Mouse (Mus musculus): ENCODE results near the gene Obscn.
A peak's percentile ranks its signal among the peaks of the same experiment; 100 is the strongest.
"Not testable (repeated sequence)": the region's sequence is repeated elsewhere in the genome, so short reads cannot be mapped to it uniquely, and the experiment has no call there.

Gene Obscn

DNA sequence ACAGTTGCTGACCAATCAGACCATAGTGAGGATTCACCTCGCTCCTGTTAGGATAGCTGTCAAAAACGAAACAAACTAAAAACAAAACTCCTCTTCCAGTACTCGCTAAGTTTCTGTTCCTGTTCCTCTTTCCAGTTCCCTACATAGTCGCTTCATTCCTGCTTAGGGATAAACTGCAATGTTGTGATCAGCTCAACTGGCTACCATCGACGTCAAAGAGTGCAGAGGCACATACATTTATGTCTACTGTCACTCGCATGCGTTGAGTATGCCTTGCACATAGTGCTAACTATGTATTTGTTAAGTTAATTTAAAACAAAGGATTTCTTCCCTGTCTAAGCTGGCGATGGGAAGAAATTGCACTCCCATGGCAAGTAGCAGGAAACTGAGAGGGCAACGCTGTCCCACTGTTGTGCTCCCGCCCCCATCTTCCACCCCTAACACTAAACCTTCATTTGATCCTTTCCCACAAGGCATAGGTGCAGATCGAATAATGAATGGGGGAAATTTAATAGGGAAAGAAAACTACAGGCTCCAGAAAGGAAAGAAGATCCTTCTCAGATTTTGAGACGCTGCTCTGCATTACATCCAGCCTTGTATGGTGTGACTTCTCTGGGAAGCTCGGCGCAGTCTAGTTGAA lies 176.9 kb downstream of the Obscn start:
- Histone ChIP-seq H3K36me3 (ENCODE audit: control insufficient read depth, insufficient read depth, low read length, poor library complexity, severe bottlenecking) (no peaks in the 10 kb centered on the region; the same call in 1 of the 2 replicates), H3K27me3 (ENCODE audit: control insufficient read depth, insufficient read depth, low read length, poor library complexity, severe bottlenecking) (no peaks in the 10 kb centered on the region)
- peak; percentile 73 for DNase-seq (ENCODE audit: low read depth, low spot score)

DNA sequence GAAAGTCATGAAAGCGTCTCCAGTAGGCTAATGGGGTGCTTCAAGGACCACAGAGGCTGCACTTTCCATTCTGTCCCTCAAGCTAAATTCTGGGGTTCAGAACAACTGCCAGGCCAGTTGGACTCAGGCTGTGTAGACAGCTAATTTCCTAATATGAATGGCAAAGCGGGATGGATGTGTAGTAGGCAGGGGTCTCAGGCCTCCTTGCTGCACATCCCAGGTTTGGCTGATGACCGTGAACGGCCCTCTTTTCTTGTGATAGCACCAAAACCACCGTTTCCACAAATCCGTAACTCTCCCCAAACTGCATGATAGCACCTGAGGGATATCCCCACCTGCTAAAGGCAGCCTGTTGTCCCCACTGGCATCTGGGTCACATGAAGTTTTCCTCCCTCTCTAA lies 177.7 kb downstream of the Obscn start:
- H3K27me3 ChIP-seq (ENCODE audit: control insufficient read depth, insufficient read depth, low read length, poor library complexity, severe bottlenecking) = no peaks in the 10 kb centered on the region
- no peaks in the 10 kb centered on the region; the same call in 1 of the 2 replicates for H3K36me3 ChIP-seq (ENCODE audit: control insufficient read depth, insufficient read depth, low read length, poor library complexity, severe bottlenecking)
- no peak for DNase-seq (ENCODE audit: low read depth, low spot score)

DNA sequence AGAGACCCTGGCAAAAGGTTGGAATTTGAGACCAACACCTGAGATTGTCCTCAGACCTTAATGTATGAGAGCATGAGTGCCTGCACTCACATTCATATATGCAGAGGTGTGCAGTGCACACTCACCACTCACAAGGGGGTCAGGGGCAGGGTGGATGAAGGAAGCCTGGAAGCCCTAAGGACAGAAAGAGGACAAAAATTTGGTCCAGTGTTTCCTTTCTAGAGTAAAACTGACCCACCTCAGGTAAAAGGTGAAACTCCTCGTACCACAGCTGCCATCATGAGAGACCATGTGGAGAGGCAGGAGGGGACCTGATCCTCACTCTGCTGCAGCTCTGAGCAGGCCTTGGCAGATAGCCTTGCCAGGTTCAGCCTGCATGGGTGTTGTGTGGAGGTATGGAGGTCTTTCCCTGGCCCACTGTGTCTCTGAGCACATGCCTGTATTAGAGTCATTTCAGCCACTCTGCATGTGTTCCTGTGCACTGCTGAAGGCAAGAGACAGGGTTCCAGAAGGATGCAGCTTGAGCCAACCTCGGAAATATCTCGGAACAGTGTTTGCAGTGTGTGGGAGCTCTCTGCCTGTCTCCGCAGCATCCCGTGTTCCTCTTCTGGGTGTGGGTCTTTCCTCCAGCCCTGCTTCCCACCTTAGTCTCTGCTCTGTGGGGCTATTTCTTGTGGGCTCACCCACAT lies 178.8 kb downstream of the Obscn start:
- no peak for DNase-seq (ENCODE audit: low read depth, low spot score)
- Histone ChIP-seq H3K36me3 (ENCODE audit: control insufficient read depth, insufficient read depth, low read length, poor library complexity, severe bottlenecking) (no peaks in the 10 kb centered on the region; the same call in 1 of the 2 replicates), H3K27me3 (ENCODE audit: control insufficient read depth, insufficient read depth, low read length, poor library complexity, severe bottlenecking) (no peaks in the 10 kb centered on the region)

DNA sequence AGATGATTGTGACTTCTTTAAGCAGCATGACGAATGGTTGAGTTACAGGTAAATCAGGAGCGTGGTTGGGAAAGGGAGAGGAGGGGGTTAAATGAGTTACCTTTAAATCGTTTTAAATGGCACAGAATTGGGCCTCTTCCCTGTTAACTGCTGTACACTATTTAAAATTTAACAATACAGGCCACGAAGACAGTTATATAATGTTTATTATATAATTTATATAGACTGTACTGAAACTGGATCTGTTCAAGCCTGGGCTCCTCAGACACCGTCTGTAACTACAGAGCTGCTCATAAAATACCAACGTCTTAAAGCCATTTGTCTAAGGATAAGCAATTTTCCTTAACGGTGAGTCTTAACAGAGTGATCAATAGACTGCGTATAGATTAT lies 180.3 kb downstream of the Obscn start:
- no peak for DNase-seq (ENCODE audit: low read depth, low spot score)
- Histone ChIP-seq H3K36me3 (ENCODE audit: control insufficient read depth, insufficient read depth, low read length, poor library complexity, severe bottlenecking) (no peaks in the 10 kb centered on the region; the same call in 1 of the 2 replicates), H3K27me3 (ENCODE audit: control insufficient read depth, insufficient read depth, low read length, poor library complexity, severe bottlenecking) (no peaks in the 10 kb centered on the region)

DNA sequence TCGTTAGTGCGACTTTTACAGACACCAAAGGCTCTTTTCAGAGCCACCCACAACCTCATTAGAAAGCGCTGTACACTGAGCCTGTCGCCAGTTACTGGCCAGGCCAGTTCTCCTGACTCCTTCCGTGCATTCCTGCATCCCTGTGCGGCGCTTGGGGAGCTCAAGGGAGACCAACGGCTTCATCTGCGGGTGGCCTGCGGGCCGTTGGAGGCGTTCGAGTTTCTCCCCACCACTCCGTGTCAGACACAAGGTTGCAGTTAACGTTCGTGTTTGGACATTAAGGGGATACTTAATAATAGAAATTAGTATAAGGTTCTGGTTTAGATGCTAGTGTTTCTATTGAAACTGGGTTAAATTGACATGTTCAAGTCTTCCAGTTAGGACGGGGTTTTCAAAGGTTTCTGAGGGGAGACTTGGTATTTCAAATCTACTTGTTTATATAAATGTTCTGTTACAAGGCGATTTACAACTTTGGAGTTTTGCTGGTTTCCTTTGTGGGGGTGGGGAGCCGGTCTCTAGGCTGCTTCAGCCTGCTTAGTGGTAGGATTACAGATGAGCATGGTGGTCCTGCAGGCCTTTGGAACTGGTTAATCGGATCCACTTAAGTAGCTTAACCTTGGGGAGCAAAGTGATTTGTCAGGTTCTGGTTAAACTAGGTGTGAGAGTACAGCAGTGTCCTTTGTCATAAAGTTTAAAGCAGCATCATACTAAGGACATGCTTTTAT lies 180.9 kb downstream of the Obscn start:
- no peak for DNase-seq (ENCODE audit: low read depth, low spot score)
- Histone ChIP-seq H3K27me3 (ENCODE audit: control insufficient read depth, insufficient read depth, low read length, poor library complexity, severe bottlenecking) (no peaks in the 10 kb centered on the region), H3K36me3 (ENCODE audit: control insufficient read depth, insufficient read depth, low read length, poor library complexity, severe bottlenecking) (no peaks in the 10 kb centered on the region; the same call in 1 of the 2 replicates)

DNA sequence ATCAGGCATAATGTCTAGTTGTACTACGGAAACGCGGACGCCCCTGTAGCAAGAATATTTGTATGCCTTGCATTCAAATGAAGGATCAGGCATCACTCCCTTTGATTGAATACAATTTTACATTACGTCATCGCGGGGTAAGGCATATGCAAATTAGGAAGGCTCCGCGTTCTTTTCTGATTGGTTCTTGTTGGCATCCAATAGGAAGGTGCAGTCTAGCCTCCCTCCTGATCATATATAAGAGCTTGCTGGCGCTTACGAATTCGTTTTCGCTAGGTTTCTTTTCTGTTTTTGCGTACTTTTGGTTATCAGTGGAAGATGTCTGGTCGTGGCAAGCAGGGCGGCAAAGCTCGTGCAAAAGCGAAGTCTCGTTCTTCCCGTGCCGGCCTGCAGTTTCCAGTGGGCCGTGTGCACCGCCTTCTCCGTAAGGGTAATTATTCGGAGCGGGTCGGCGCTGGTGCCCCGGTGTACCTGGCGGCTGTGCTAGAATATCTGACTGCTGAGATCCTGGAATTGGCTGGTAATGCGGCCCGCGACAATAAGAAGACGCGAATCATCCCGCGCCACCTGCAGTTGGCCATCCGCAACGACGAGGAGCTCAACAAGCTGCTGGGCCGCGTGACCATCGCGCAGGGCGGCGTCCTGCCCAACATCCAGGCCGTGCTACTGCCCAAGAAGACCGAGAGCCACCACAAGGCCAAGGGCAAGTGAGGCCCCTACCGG lies 181.6 kb downstream of the Obscn start, which contains the start of the genes Hist3h2a and Trim17:
Gene Hist3h2a, plus strand, starts transcription at position 266 of the 723 bp plus-strand sequence.
Gene Trim17, plus strand, starts transcription at position 266 of the 723 bp plus-strand sequence.
- H3K36me3 ChIP-seq (ENCODE audit: control insufficient read depth, insufficient read depth, low read length, poor library complexity, severe bottlenecking) = no peaks in the 10 kb centered on the region; the same call in 1 of the 2 replicates
- H3K27me3 ChIP-seq (ENCODE audit: control insufficient read depth, insufficient read depth, low read length, poor library complexity, severe bottlenecking) = no peaks in the 10 kb centered on the region
- DNase-seq (ENCODE audit: low read depth, low spot score) = peak; percentile 96

DNA sequence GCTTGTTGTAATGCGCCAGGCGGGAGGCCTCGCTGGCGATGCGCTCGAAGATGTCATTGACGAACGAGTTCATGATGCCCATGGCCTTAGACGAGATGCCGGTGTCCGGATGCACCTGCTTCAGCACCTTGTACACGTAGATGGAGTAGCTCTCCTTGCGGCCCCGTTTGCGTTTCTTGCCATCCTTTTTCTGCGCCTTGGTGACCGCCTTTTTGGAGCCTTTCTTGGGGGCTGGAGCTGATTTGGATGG lies 182.1 kb downstream of the Obscn start:
- not testable (repeated sequence) for H3K36me3 ChIP-seq (ENCODE audit: control insufficient read depth, insufficient read depth, low read length, poor library complexity, severe bottlenecking); H3K27me3 ChIP-seq (ENCODE audit: control insufficient read depth, insufficient read depth, low read length, poor library complexity, severe bottlenecking); DNase-seq (ENCODE audit: low read depth, low spot score)

DNA sequence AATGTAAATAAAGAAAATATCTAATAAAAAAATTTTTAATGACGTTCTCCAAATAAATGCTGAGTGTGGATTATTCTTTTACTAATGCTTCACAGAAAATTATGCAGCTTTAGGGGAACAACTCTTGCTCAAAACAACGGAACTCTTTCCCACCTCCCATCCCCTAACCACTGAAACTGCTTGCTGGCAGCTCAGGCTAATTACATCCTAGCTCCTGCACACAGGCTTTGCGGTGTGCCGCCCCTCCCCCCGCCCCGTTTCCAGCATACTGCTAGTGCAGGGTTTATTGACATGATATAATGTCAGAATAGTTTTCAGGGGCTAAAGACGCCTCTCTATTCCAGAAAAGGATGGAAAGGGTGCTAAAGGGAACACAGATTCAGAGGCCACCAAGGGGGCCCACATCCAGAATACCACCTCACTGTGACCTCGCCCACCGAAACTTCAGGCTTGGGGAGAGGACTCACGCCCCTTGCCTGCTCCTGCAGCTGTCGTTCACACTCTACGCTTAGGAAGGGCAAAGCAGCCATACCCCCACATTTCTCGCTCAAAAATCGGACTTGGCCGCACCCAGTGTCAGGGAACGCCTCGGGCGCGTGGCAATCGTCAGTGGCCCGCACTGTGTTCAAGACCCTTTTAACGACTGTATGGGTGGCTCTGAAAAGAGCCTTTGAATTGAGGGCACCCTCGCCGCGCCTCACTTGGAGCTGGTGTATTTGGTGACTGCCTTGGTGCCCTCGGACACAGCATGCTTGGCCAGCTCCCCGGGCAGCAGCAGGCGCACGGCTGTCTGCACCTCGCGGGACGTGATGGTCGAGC lies 182.6 kb downstream of the Obscn start:
- peak; percentile 44 for DNase-seq (ENCODE audit: low read depth, low spot score)
- Histone ChIP-seq H3K36me3 (ENCODE audit: control insufficient read depth, insufficient read depth, low read length, poor library complexity, severe bottlenecking) (no peaks in the 10 kb centered on the region; the same call in 1 of the 2 replicates), H3K27me3 (ENCODE audit: control insufficient read depth, insufficient read depth, low read length, poor library complexity, severe bottlenecking) (no peaks in the 10 kb centered on the region)

DNA sequence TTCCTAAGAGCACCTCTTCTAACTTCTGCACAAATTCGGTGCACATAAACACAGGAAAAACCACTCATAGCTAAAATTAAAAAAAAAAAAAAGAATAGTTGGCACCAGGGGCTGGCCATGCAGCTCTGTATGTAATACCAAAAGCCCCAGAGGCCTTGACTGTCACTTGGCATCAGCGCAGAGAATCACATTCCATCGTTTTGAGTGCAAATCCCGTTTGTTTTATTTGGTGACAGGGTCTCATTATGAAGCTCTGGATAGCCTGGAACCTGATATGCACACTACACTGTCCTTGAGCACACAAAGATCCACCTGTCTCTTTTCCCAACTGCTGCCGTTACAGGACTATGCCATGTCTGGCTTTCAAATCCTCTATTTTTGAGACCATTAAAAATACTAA lies 185.0 kb downstream of the Obscn start:
- no peaks in the 10 kb centered on the region for H3K27me3 ChIP-seq (ENCODE audit: control insufficient read depth, insufficient read depth, low read length, poor library complexity, severe bottlenecking)
- no peak for DNase-seq (ENCODE audit: low read depth, low spot score)
- H3K36me3 ChIP-seq (ENCODE audit: control insufficient read depth, insufficient read depth, low read length, poor library complexity, severe bottlenecking) = no peaks in the 10 kb centered on the region

DNA sequence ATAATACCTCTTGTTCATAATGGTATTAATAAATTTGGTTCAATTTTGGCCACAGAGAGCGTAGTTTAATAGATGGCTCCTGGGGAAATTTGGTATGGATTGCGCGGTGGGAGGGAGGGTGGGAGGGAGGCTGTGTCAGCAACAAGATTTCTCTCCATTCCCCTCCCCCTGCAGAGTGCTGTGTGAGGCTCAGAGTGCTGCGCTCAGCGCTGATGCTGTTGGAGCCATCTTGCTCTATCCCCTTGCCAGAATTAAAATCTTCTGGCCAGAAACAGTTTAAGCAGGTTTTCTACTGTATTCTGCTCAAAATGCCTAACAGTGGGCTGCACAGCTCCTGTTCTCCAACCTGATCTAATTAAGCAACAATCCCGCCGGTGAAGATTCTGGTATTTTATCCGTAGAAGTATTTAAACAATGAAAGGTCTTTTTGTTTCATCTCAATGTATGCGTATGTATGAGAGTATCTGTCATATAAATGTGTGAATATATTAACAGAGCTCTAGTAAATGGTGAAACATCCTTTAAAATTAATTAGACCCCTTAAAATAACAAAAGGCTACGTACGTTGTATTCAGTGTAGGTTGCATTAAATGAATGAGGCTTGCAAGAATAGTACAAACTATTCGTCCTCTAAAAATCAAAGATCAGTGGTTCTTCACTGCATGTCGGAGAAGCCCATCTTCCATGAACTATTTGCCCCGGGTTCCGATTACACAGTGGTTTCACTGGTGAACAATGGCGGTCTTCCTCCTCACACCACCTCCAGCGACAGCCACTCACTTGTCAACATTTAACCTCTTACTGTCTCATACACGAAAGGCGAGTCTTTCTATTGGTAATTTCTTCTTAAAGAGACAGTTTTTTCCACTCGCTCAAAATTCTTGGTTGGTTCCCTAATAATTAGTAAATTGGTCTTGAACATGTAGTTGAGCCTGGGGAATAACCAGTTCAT lies 186.4 kb downstream of the Obscn start:
- no peaks in the 10 kb centered on the region for H3K27me3 ChIP-seq (ENCODE audit: control insufficient read depth, insufficient read depth, low read length, poor library complexity, severe bottlenecking)
- DNase-seq (ENCODE audit: low read depth, low spot score) = no peak
- no peaks in the 10 kb centered on the region for H3K36me3 ChIP-seq (ENCODE audit: control insufficient read depth, insufficient read depth, low read length, poor library complexity, severe bottlenecking)

DNA sequence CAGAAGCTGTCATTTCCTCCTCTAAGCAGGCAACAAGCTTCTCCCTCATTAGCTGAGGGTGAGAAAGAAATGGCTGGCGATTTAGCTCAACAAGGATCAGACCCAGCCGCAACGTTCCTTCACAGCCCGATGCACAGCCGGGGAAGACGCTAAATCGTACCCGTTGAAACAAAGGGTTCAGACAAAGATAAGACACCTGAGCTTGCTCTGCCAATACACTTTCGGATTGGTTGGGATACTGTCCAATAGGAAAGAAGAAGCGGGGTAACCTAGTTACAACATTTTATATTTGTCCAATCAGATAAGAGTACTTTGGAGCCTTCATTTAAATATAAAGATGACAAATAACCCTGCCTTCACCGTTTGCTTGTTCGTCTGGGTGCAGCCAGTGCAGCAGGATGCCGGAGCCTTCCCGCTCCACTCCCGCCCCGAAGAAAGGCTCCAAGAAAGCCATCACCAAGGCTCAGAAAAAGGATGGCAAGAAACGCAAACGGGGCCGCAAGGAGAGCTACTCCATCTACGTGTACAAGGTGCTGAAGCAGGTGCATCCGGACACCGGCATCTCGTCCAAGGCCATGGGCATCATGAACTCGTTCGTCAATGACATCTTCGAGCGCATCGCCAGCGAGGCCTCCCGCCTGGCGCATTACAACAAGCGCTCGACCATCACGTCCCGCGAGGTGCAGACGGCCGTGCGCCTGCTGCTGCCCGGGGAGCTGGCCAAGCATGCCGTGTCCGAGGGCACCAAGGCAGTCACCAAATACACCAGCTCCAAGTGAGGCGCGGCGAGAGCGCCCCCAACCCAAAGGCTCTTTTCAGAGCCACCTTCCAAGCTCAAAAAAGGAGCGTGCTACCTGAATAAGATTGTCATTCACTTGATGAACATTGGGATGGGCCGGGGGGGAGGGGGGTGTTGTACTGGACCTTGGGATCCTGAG lies 187.4 kb downstream of the Obscn start, which contains the start of gene Hist3h2ba:
Gene Hist3h2ba, plus strand, starts transcription at position 379 of the 938 bp plus-strand sequence.
- H3K36me3 ChIP-seq (ENCODE audit: control insufficient read depth, insufficient read depth, low read length, poor library complexity, severe bottlenecking) = no peaks in the 10 kb centered on the region
- no peaks in the 10 kb centered on the region for H3K27me3 ChIP-seq (ENCODE audit: control insufficient read depth, insufficient read depth, low read length, poor library complexity, severe bottlenecking)
- peak; percentile 87 for DNase-seq (ENCODE audit: low read depth, low spot score)

DNA sequence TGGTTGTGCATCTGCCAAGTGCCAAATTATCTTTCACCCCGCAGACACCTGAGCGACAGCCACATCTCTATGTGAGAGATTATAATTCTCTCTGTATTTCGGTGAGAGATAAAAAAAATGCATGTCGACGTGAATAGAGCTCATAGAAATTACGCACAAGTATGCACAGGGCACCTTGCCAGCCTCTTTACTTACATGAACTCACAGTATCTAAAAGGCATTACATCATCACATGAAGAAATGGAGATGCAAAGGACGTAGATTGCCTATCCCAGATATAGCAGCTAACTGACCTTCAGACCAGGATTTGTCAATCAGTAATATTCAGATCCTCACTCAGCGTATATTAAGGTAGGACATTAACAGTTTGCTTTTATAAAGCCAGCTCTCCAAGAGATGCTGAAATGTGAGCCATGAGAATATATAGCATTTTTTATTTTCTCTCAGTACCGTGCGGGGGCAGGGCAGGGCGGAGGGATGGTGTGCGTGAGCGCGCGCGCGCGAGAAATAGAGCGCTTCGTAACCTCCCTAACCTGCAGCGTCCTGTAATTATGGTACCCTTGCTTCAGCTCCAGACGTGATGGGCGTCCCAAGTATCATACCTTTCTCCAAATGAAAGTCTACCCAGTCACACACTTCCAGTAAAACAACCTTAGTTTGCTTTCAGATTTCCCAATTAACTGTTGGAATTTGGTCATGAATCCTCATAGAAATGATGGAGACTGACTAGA lies 188.2 kb downstream of the Obscn start:
- no peaks in the 10 kb centered on the region for H3K27me3 ChIP-seq (ENCODE audit: control insufficient read depth, insufficient read depth, low read length, poor library complexity, severe bottlenecking)
- no peak for DNase-seq (ENCODE audit: low read depth, low spot score)
- H3K36me3 ChIP-seq (ENCODE audit: control insufficient read depth, insufficient read depth, low read length, poor library complexity, severe bottlenecking) = no peaks in the 10 kb centered on the region

Data from splenic B cell, adult 2 months (primary cell).